Mouse (Mus musculus) B cell, adult 67 days (primary cell): ENCODE results near the gene Rpl10-ps3. TPM values are rescaled to one million over a fixed set of nuclear protein-coding genes. Genes with fewer than 3 reads are reported as not detected.

Source experiments
- total RNA-seq, 2 experiments: library from RNA; stranded (reverse); gene quantifications; 4 replicates each; pipeline ENCODE4 v1.2.4; 2023

Rpl10-ps3 gene
- 1,000 to 10,000 TPM; 1,380 to 1,406 TPM for total RNA-seq

DNA sequence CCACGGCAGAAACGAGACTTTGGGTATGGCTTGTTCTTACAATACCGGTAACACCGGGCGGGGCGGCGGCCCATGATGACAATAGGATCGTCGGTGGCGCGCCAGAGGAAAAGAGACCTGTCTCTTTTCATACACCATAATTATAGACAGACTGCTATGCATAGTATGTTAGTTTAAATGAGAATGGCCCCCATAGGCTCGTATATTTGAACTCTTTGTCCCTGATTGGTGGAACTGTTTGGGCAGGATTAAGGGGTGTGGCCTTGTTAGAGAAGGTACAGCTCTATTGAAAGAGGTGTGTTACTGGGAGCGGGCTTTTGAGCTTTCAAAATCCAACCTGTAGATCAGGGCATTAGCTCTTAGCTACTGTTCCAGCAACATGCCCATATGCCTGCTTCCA lies at the start of gene Rpl10-ps3:
Rpl10-ps3 (minus strand) TSS at position 101 of the 400 bp plus-strand sequence.

Other genes starting within 250 kb of the Rpl10-ps3 start
- gene Plet1, start 149.6 kb upstream of the Rpl10-ps3 start, total RNA-seq, result not detected
- gene Pts, start 183.8 kb upstream of the Rpl10-ps3 start, total RNA-seq, result 10 to 100 TPM; 60.1 to 88.4 TPM
- gene Il18, start 209.9 kb upstream of the Rpl10-ps3 start, total RNA-seq, result 10 to 100 TPM; 21.7 to 24.3 TPM
- 1 to 10 TPM; 2.1 to 4.1 TPM for gene Bco2, start 210.2 kb upstream of the Rpl10-ps3 start, total RNA-seq
- not detected for gene Tex12, start 216.4 kb upstream of the Rpl10-ps3 start, total RNA-seq